Mouse (Mus musculus): Measurements from ENCODE around the gene Zc3h10.

GRCm38 (mm10) chr10:128586546-128586945, 39.0 kb upstream of the Zc3h10 start:
- TF ChIP-seq GATA1 (IDR thresholded peaks at IDR 0.05; ENCODE audit: low read length): no peak
- TF ChIP-seq TAL1 (IDR thresholded peaks at IDR 0.05; ENCODE audit: low read length): no peak

All from erythroblast, embryonic 14.5 days (primary cell).